Comparison of ENCODE assay signal across 18 mouse cellular contexts in the genomic region with DNA sequence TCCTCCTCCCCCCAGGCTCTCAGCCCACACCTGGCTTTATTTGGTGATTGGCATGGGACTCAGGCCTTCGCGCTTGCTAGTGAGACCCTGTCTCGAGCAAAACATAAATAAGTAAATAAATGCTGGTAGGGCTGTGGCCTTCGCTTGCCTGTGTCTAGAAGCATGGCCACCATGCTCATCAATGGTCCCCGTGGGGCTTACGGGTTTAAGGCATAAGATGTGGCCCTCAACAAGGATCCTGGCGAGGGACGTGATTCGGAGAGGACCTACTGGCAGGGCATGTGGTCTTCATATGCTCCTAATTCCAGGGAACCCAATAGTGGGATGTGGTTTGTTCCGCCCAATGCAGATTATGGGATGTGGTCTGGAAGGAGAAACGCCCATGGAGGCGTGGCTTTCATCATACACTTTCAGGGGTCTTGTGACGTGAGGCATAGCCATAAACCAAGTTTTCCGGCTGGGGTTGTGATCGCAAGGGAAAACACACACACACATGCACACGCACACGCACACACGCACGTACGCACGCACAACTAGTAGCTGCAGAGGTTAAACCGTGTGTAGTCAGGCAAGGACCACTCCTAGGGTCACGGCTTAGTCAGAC. TPM values are rescaled to one million over a fixed set of nuclear protein-coding genes. Genes with fewer than 3 reads are reported as not detected.
DNase-seq lines count a peak whose midpoint lies in the region; ATAC-seq and TF ChIP-seq lines count a peak whose summit lies in the region.
"Had no signal": no experiment of that assay in that cellular context is flagged by ENCODE, and none has a peak within 500 bp of the region (broad histone marks: within the 10 kb centered on the region; RNA-seq: fewer than 3 reads in every experiment).

No protein-coding gene starts in this region.

- no peaks in the 10 kb centered on the region for H3K9me3 ChIP-seq in forebrain, embryonic 11.5 days (ENCODE audit: control insufficient read depth, low read length)
- no peaks in the 10 kb centered on the region for H3K9me3 ChIP-seq in forebrain, embryonic 12.5 days
- no peaks in the 10 kb centered on the region for H3K9me3 ChIP-seq in midbrain, embryonic 11.5 days (ENCODE audit: control insufficient read depth, low read length)
- no peaks in the 10 kb centered on the region for H3K9me3 ChIP-seq in midbrain, embryonic 14.5 days (ENCODE audit: control insufficient read depth, low read length)
- no peaks in the 10 kb centered on the region for H3K9me3 ChIP-seq in limb, embryonic 13.5 days
- no peaks in the 10 kb centered on the region for H3K9me3 ChIP-seq in lung, postnatal 0 days (ENCODE audit: low read length)
- H3K9me3 ChIP-seq: hindbrain, embryonic 10.5 days had no signal

- no peak overlapping the region for H3K4me3 ChIP-seq in forebrain, embryonic 11.5 days (ENCODE audit: low read depth, low read length)
- H3K4me3 ChIP-seq in forebrain, embryonic 12.5 days (replicated peaks) = no peak overlapping the region
- H3K4me3 ChIP-seq in midbrain, embryonic 11.5 days (ENCODE audit: low read depth, low read length) = no peak overlapping the region
- no peak overlapping the region for H3K4me3 ChIP-seq in midbrain, embryonic 14.5 days (replicated peaks; ENCODE audit: low read depth, low read length)
- 0 out of 2 replicates have a peak overlapping the region, but pooled peaks have one; percentile 3 for H3K4me3 ChIP-seq in limb, embryonic 13.5 days
- H3K4me3 ChIP-seq in lung, postnatal 0 days (ENCODE audit: low read depth, low read length) = no peak overlapping the region

- TF ChIP-seq CTCF in lung, postnatal 0 days (IDR thresholded peaks at IDR 0.05) = no peak

- H3K9ac ChIP-seq in forebrain, embryonic 11.5 days (ENCODE audit: low read length) = no peak overlapping the region
- no peak overlapping the region for H3K9ac ChIP-seq in forebrain, embryonic 12.5 days
- no peak overlapping the region for H3K9ac ChIP-seq in midbrain, embryonic 11.5 days (ENCODE audit: low read length)
- no peak overlapping the region for H3K9ac ChIP-seq in midbrain, embryonic 14.5 days (replicated peaks; ENCODE audit: low read length)
- H3K9ac ChIP-seq in limb, embryonic 13.5 days = no peak overlapping the region
- no peak overlapping the region for H3K9ac ChIP-seq in lung, postnatal 0 days (replicated peaks; ENCODE audit: low read depth)

- DNase-seq in forebrain, embryonic 11.5 days (ENCODE audit: low spot score) = no peak
- DNase-seq in midbrain, embryonic 11.5 days (ENCODE audit: low spot score, missing footprints) = peak; percentile 85
- DNase-seq in midbrain, embryonic 14.5 days = no peak
- peak; percentile 52 for DNase-seq in ZHBTc4 (ENCODE audit: low read depth, low spot score)
- DNase-seq in lung, postnatal 0 days (ENCODE audit: low spot score) = no peak
- no peak for DNase-seq in layer of hippocampus, adult 9-10 months (ENCODE audit: low spot score)
- DNase-seq: adrenal gland, postnatal 10 days; cerebellum, postnatal 10 days; kidney, adult 2 months; kidney, postnatal 36 days; liver; lung, postnatal 14 days had no signal

- TF ChIP-seq EP300 in lung, postnatal 0 days (IDR thresholded peaks at IDR 0.05) = no peak

- peaks cover 6% of the 10 kb centered on the region for H3K4me1 ChIP-seq in forebrain, embryonic 11.5 days (replicated peaks; ENCODE audit: control insufficient read depth, insufficient read depth, low read length)
- H3K4me1 ChIP-seq in forebrain, embryonic 12.5 days = peaks cover 17% of the 10 kb centered on the region
- H3K4me1 ChIP-seq in midbrain, embryonic 11.5 days (ENCODE audit: control insufficient read depth, insufficient read depth, low read length) = peaks cover 6% of the 10 kb centered on the region
- 0 out of 2 replicates have a peak, but pooled peaks cover 3% of the 10 kb centered on the region for H3K4me1 ChIP-seq in midbrain, embryonic 14.5 days (ENCODE audit: control insufficient read depth, insufficient read depth, low read length)
- peaks cover 11% of the 10 kb centered on the region; the same call in 1 of the 2 replicates for H3K4me1 ChIP-seq in limb, embryonic 13.5 days
- H3K4me1 ChIP-seq in lung, postnatal 0 days (ENCODE audit: insufficient read depth, low read depth, low read length) = no peaks in the 10 kb centered on the region

- H3K27ac ChIP-seq in forebrain, embryonic 11.5 days (ENCODE audit: low read depth, low read length) = no peak overlapping the region
- H3K27ac ChIP-seq in forebrain, embryonic 12.5 days = no peak overlapping the region
- H3K27ac ChIP-seq in midbrain, embryonic 11.5 days (ENCODE audit: low read depth, low read length) = no peak overlapping the region
- H3K27ac ChIP-seq in midbrain, embryonic 14.5 days (replicated peaks; ENCODE audit: low read depth, low read length) = no peak overlapping the region
- H3K27ac ChIP-seq in limb, embryonic 13.5 days = no peak overlapping the region
- no peak overlapping the region for H3K27ac ChIP-seq in lung, postnatal 0 days (ENCODE audit: low read length)
- H3K27ac ChIP-seq: hindbrain, embryonic 10.5 days had no signal

- no peak overlapping the region for H3K4me2 ChIP-seq in forebrain, embryonic 11.5 days (ENCODE audit: low read depth, low read length, severe bottlenecking)
- H3K4me2 ChIP-seq in forebrain, embryonic 12.5 days = no peak overlapping the region
- H3K4me2 ChIP-seq in midbrain, embryonic 11.5 days = no peak overlapping the region
- H3K4me2 ChIP-seq in midbrain, embryonic 14.5 days (ENCODE audit: low read length) = no peak overlapping the region
- peak overlapping the region; percentile 32; the same call in 1 of the 2 replicates for H3K4me2 ChIP-seq in limb, embryonic 13.5 days (replicated peaks)
- no peak overlapping the region for H3K4me2 ChIP-seq in lung, postnatal 0 days (replicated peaks; ENCODE audit: low read depth, low read length)

- H3K27me3 ChIP-seq in forebrain, embryonic 11.5 days (ENCODE audit: control insufficient read depth, insufficient read depth, low read length) = peaks cover 38% of the 10 kb centered on the region
- H3K27me3 ChIP-seq in forebrain, embryonic 12.5 days = peaks cover 67% of the 10 kb centered on the region
- peaks cover 51% of the 10 kb centered on the region for H3K27me3 ChIP-seq in midbrain, embryonic 11.5 days (ENCODE audit: control insufficient read depth, insufficient read depth, low read length)
- H3K27me3 ChIP-seq in midbrain, embryonic 14.5 days (ENCODE audit: control insufficient read depth, insufficient read depth, low read length) = peaks cover 5% of the 10 kb centered on the region; the same call in 1 of the 2 replicates
- H3K27me3 ChIP-seq in limb, embryonic 13.5 days = peaks cover 98% of the 10 kb centered on the region
- H3K27me3 ChIP-seq in lung, postnatal 0 days (replicated peaks; ENCODE audit: insufficient read depth, low read length) = peaks cover 30% of the 10 kb centered on the region

- WGBS in forebrain, embryonic 11.5 days = 51% methylated on average over 23 of the region's 23 CpGs
- 59% methylated on average over 23 of the region's 23 CpGs for WGBS in forebrain, embryonic 12.5 days
- WGBS in midbrain, embryonic 11.5 days = 49% methylated on average over 23 of the region's 23 CpGs
- 56% methylated on average over 23 of the region's 23 CpGs for WGBS in midbrain, embryonic 14.5 days
- 43% methylated on average over 23 of the region's 23 CpGs for WGBS in limb, embryonic 13.5 days
- 44% methylated on average over 23 of the region's 23 CpGs for WGBS in lung, postnatal 0 days

- ATAC-seq in forebrain, embryonic 11.5 days (replicated peaks; ENCODE audit: low FRiP score) = 0 out of 2 replicates have a peak, but pooled peaks have one; percentile 8
- no peak for ATAC-seq in forebrain, embryonic 12.5 days (ENCODE audit: low FRiP score)
- no peak for ATAC-seq in midbrain, embryonic 11.5 days (ENCODE audit: low FRiP score)
- no peak for ATAC-seq in midbrain, embryonic 14.5 days (ENCODE audit: low FRiP score, low TSS enrichment)
- ATAC-seq in limb, embryonic 13.5 days (ENCODE audit: low FRiP score, low read depth) = no peak
- no peak for ATAC-seq in lung, postnatal 0 days
- ATAC-seq: inflammation-experienced regulatory T-cells, adult 6 months had no signal

- no peaks in the 10 kb centered on the region; the same call in 1 of the 2 replicates for H3K36me3 ChIP-seq in forebrain, embryonic 11.5 days (ENCODE audit: control insufficient read depth, insufficient read depth, low read length)
- peaks cover 99% of the 10 kb centered on the region for H3K36me3 ChIP-seq in forebrain, embryonic 12.5 days (replicated peaks)
- peaks cover 9% of the 10 kb centered on the region; the same call in 1 of the 2 replicates for H3K36me3 ChIP-seq in midbrain, embryonic 11.5 days (ENCODE audit: control insufficient read depth, insufficient read depth, low read length)
- peaks cover 100% of the 10 kb centered on the region for H3K36me3 ChIP-seq in midbrain, embryonic 14.5 days (ENCODE audit: control insufficient read depth, insufficient read depth, low read length)
- H3K36me3 ChIP-seq in limb, embryonic 13.5 days = no peaks in the 10 kb centered on the region
- H3K36me3 ChIP-seq in lung, postnatal 0 days (ENCODE audit: insufficient read depth, low read length) = no peaks in the 10 kb centered on the region

RNA-seq across cellular contexts. Expression of gene Ncan, which starts 9.4 kb away (rescaled TPM):
- 51.5 and 60.4 TPM in 2 replicates for polyA plus RNA-seq in forebrain, embryonic 11.5 days (2014; fragmentation: Nextera tagmentation; extraction: Ambion mirVana)
- polyA plus RNA-seq in forebrain, embryonic 12.5 days (2016; fragmentation: Nextera tagmentation; extraction: Ambion mirVana) = 84.2 and 104 TPM in 2 replicates
- 47.2 and 52.4 TPM in 2 replicates for polyA plus RNA-seq in midbrain, embryonic 11.5 days (2014; fragmentation: Nextera tagmentation; extraction: Ambion mirVana)
- 135 and 147 TPM in 2 replicates for polyA plus RNA-seq in midbrain, embryonic 14.5 days (2014; fragmentation: Nextera tagmentation; extraction: Ambion mirVana)
- polyA plus RNA-seq in limb, embryonic 13.5 days (2015; fragmentation: Nextera tagmentation; extraction: Ambion mirVana) = 0.67 and 0.87 TPM in 2 replicates
- polyA plus RNA-seq in lung, postnatal 0 days (2015; fragmentation: Nextera tagmentation; extraction: Ambion mirVana) = 0.05 and 0.06 TPM in 2 replicates
- polyA plus RNA-seq: inflammation-experienced regulatory T-cells, adult 6 months had no signal

RNA-seq across cellular contexts. Expression of gene Nr2c2ap, which starts 19.8 kb away (rescaled TPM):
- polyA plus RNA-seq in forebrain, embryonic 11.5 days (2014; fragmentation: Nextera tagmentation; extraction: Ambion mirVana) = 20.7 and 23.9 TPM in 2 replicates
- polyA plus RNA-seq in forebrain, embryonic 12.5 days (2016; fragmentation: Nextera tagmentation; extraction: Ambion mirVana) = 27.8 and 28.3 TPM in 2 replicates
- polyA plus RNA-seq in midbrain, embryonic 11.5 days (2014; fragmentation: Nextera tagmentation; extraction: Ambion mirVana) = 14.3 and 16.9 TPM in 2 replicates
- 25.8 and 43.4 TPM in 2 replicates for polyA plus RNA-seq in midbrain, embryonic 14.5 days (2014; fragmentation: Nextera tagmentation; extraction: Ambion mirVana)
- 25.1 and 26.0 TPM in 2 replicates for polyA plus RNA-seq in limb, embryonic 13.5 days (2015; fragmentation: Nextera tagmentation; extraction: Ambion mirVana)
- polyA plus RNA-seq in lung, postnatal 0 days (2015; fragmentation: Nextera tagmentation; extraction: Ambion mirVana) = 27.8 and 32.0 TPM in 2 replicates

RNA-seq across cellular contexts. Expression of gene Rfxank, which starts 27.7 kb away (rescaled TPM):
- polyA plus RNA-seq in forebrain, embryonic 11.5 days (2014; fragmentation: Nextera tagmentation; extraction: Ambion mirVana) = 15.2 and 17.6 TPM in 2 replicates
- polyA plus RNA-seq in forebrain, embryonic 12.5 days (2016; fragmentation: Nextera tagmentation; extraction: Ambion mirVana) = 14.3 and 16.7 TPM in 2 replicates
- 10.8 and 11.7 TPM in 2 replicates for polyA plus RNA-seq in midbrain, embryonic 11.5 days (2014; fragmentation: Nextera tagmentation; extraction: Ambion mirVana)
- 6.7 and 7.5 TPM in 2 replicates for polyA plus RNA-seq in midbrain, embryonic 14.5 days (2014; fragmentation: Nextera tagmentation; extraction: Ambion mirVana)
- 23.8 and 26.0 TPM in 2 replicates for polyA plus RNA-seq in limb, embryonic 13.5 days (2015; fragmentation: Nextera tagmentation; extraction: Ambion mirVana)
- polyA plus RNA-seq in lung, postnatal 0 days (2015; fragmentation: Nextera tagmentation; extraction: Ambion mirVana) = 11.9 and 12.7 TPM in 2 replicates

RNA-seq across cellular contexts. Expression of gene Borcs8, which starts 28.0 kb away (rescaled TPM):
- polyA plus RNA-seq in forebrain, embryonic 11.5 days (2014; fragmentation: Nextera tagmentation; extraction: Ambion mirVana) = 40.5 and 41.9 TPM in 2 replicates
- polyA plus RNA-seq in forebrain, embryonic 12.5 days (2016; fragmentation: Nextera tagmentation; extraction: Ambion mirVana) = 35.0 and 36.1 TPM in 2 replicates
- 37.4 and 41.3 TPM in 2 replicates for polyA plus RNA-seq in midbrain, embryonic 11.5 days (2014; fragmentation: Nextera tagmentation; extraction: Ambion mirVana)
- polyA plus RNA-seq in midbrain, embryonic 14.5 days (2014; fragmentation: Nextera tagmentation; extraction: Ambion mirVana) = 64.2 and 71.2 TPM in 2 replicates
- polyA plus RNA-seq in limb, embryonic 13.5 days (2015; fragmentation: Nextera tagmentation; extraction: Ambion mirVana) = 51.0 and 56.0 TPM in 2 replicates
- 33.4 and 34.2 TPM in 2 replicates for polyA plus RNA-seq in lung, postnatal 0 days (2015; fragmentation: Nextera tagmentation; extraction: Ambion mirVana)

RNA-seq across cellular contexts. Expression of gene Hapln4, which starts 28.0 kb away (rescaled TPM):
- polyA plus RNA-seq in forebrain, embryonic 11.5 days (2014; fragmentation: Nextera tagmentation; extraction: Ambion mirVana) = 0.05 TPM in 1 of 2 replicates, not detected in the other
- polyA plus RNA-seq in forebrain, embryonic 12.5 days (2016; fragmentation: Nextera tagmentation; extraction: Ambion mirVana) = 0.06 and 0.19 TPM in 2 replicates
- polyA plus RNA-seq in midbrain, embryonic 11.5 days (2014; fragmentation: Nextera tagmentation; extraction: Ambion mirVana) = 0.04 and 0.22 TPM in 2 replicates
- polyA plus RNA-seq in midbrain, embryonic 14.5 days (2014; fragmentation: Nextera tagmentation; extraction: Ambion mirVana) = 1.2 and 1.3 TPM in 2 replicates
- not detected in 2 replicates for polyA plus RNA-seq in limb, embryonic 13.5 days (2015; fragmentation: Nextera tagmentation; extraction: Ambion mirVana)
- not detected in 2 replicates for polyA plus RNA-seq in lung, postnatal 0 days (2015; fragmentation: Nextera tagmentation; extraction: Ambion mirVana)
- polyA plus RNA-seq: heart, embryonic 16.5 days; inflammation-experienced regulatory T-cells, adult 6 months; liver, embryonic 16.5 days had no signal

Comparison
In these comparisons a context has a peak if more than half of its experiments do, and no peak if none do; other contexts are left out.
1. DNase-seq: peak in midbrain, embryonic 11.5 days (single experiment) and ZHBTc4 (single experiment); none in forebrain, embryonic 11.5 days (single experiment), midbrain, embryonic 14.5 days (single experiment), lung, postnatal 0 days (single experiment) and layer of hippocampus, adult 9-10 months (single experiment).
2. RNA of gene Ncan, which starts 9.4 kb away (polyA plus RNA-seq): 135 to 147 TPM in midbrain, embryonic 14.5 days, 84.2 to 104 TPM in forebrain, embryonic 12.5 days, 51.5 to 60.4 TPM in forebrain, embryonic 11.5 days and 47.2 to 52.4 TPM in midbrain, embryonic 11.5 days; 0.67 to 0.87 TPM in limb, embryonic 13.5 days and 0.05 to 0.06 TPM in lung, postnatal 0 days; every median in the first group is over 10 times any median in the second.